Mouse (Mus musculus) kidney, adult 2 months (tissue): ENCODE measurements around the gene Pigz.

Experiments used
- CTCF ChIP-seq: fragments of 200-500 bp; conservative IDR thresholded peaks from 2 replicates; pipeline ENCODE4 v1.5.1; 2011; ENCODE audit warnings: low read depth, mild to moderate bottlenecking, control low read depth, low read length, moderate library complexity, mixed read lengths; ENCODE audit not compliant: insufficient read depth, insufficient read length
- POLR2A ChIP-seq: fragments of 200-500 bp; IDR thresholded peaks from one replicate; pipeline ENCODE4 v1.6.1; 2011; ENCODE audit warnings: low read depth, low read length, control low read depth

DNA sequence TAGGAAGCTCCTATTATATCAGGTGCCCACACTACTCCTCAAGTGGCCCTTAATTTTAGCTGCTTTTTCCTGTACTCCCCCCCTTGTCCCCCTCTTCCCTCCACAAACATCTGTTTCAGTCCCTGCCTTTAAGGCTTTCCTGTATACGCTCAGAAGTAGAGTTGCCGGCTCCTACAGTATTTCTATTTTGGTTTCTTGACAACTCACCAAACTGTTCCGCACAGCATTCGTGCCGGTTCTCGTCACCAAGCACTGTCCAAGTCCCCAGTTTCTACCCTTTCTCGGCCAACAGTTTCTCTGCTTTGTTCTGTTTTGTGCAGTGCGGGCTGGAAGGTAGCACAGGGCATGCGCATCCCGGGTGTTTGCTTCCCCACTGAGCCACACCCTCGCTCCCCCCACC, 24.7 kb upstream of the Pigz start:
- TF ChIP-seq POLR2A (no peak), CTCF (no peak)
